Mouse (Mus musculus) retina, postnatal 1 day (tissue): ENCODE data around the gene Nubp1.
A peak's percentile ranks its signal among the peaks of the same experiment; 100 is the strongest.

Source experiments
- DNase-seq: peaks from one replicate; pipeline ENCODE4 v3.0.0-alpha.2; 2012

Nubp1 gene

DNA sequence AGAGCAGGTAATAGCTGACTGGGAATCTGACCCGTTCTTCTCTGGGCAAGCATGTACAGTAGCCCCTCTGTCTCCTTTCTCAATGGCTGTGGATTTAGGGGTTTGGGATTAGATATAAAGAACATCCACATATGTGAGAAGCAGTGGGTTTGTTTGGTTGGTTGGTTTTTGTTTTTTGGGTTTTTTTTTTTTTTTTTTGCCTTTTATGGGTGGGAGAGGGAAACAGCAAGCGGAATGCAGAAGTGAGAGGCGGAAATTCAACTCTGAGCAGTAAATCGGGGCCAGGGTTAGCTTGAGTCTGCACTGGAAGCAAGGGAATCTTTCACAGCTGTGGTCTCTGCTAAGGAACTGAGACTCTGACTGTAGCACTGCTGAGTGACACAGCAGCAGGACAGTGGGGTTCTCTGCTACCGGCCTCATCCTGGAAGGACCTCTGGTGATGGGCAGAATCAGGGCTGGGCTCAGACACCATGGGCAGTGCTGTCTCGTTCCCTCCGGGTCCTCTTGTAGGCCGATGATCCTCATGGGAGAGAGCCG is 6.0 kb downstream of the Nubp1 start:
- DNase-seq: no peak

DNA sequence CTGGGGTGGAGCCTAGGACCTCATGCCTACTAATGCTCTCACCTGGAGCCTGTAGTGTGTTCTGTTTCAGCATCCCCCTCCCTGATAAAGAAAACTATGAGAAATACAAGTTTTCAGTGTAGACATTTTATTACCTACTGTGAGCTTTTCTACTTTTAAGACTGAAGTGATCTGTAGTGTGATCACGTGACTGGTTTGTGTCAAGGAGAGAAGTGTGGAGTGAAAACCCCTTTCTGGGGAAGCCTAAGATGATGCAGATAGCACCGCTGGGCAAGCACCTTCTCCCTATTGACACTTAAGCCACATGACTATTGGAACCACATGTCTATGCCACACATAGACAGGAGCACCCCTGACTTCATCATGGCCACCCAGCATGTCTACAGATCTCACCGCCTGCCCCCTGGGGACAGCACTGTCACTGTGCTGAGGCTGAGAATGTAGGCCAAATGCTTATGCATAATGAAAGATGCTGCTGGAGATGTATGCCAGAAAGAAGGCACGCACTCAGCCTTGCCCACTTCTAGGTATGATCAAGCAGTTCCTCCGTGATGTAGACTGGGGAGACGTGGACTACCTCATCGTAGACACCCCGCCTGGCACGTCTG is 8.8 kb downstream of the Nubp1 start:
- DNase-seq: peak; percentile 17

DNA sequence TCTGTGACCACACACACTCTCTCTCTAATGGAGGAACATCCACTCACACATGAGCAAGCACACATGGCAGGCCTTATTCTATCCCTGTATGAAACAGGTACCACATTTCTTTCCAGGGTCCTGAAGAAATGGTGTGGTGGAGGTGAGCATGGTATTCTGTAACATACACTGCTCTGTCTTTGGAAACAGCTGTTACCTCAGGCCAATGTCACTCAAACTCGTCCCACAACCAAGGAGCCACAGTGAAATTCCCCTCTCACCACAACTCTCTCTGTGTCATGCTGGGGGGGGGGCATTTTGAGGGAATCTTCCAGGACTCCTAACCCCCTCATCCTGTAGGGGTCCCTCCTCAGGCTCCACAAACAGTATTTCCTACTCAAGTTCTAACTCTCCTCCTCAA is 20.2 kb downstream of the Nubp1 start:
- DNase-seq: no peak

DNA sequence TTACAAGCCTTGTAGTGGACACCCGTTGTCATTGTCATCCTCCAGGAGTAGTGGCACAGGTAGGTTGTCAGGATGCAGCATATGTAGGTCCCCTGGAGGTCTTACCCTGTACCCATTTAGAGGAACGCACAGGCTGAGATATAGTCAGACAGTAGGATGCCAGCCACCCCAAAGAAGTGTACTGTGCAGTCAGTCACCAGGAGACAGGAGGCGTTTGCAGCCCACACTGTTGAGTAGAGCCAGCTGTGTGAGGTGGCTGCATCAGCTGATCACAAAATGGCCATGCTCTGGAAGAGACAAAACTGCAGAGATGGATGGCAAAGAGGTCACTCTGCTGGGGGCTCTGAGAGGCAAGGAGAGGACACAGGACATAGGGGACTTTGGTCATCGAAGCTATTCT is 20.6 kb downstream of the Nubp1 start:
- no peak for DNase-seq

DNA sequence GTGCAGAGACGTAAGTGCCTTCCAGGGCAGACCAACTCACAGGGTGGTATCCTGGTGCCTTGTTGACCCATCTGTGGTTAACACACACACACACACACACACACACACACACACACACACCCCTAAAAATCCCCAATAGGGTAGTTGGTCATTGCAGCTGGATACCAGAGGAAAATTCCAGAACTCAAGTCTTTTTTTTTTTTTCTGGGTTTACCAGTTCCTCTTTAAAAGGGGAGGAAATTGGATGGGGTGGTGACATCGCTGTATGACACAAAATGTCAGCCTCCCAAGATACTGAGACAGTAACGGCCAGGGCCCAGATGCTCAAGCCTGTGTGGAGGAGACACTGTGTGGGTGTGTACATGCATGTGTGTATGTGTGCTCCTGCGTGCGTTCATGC is 21.6 kb downstream of the Nubp1 start:
- DNase-seq: no peak

DNA sequence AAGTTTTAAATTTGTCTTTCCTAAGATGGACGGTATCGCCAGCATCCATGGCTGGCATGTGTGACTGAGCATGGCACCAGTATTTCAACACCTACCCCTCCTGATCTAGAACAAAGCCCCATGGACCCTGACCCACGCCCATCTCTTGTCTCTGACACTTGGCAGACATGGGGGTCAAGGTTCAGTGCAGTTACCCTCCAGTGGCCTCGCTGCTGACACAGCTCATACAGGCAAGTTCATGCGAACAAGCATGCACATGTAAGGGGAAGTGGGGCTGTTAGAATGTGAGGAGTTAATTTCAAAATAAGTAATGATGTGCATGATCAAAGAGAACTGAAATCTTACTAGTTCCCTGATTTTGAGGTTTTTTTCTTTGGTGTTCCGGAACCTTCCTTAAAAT is 24.4 kb downstream of the Nubp1 start:
- DNase-seq: no peak

DNA sequence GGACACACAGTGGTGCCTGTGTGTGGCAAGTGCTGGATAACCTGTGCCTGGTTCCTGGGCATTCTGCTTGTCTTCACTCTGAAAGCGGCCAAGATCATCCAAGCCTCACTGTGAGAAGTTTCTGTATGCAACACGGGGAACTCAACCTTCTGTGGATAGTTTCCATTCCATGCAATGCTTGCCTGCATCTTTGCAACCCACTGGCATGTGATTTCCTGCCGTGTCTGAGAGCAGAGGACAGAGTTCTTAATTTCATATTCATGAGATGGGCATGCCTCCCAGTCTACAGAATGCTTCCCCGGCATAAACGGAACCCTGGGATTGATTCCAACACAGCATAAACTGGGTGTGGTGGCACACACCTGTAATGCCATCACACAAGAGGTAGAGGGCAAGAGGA is 26.3 kb downstream of the Nubp1 start:
- DNase-seq: no peak

DNA sequence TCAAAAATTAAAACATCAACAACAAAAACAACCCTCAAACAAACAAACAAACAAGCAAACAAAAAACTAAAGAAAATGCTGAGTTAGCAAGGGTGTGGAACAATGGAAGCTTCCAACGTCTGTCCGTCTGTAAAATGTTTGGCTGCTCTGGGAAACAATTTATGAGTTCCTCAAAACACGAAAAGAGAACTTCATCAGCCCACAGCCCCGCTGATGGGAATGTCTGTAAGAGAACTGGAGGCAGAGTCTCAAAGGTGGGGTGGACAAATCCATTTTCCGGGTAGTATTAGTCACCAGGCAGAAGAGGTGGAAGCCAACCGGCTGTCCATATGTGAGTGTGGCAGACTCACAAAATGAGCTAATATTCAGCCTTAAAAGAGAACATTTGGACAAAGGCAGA is 29.6 kb downstream of the Nubp1 start:
- no peak for DNase-seq

DNA sequence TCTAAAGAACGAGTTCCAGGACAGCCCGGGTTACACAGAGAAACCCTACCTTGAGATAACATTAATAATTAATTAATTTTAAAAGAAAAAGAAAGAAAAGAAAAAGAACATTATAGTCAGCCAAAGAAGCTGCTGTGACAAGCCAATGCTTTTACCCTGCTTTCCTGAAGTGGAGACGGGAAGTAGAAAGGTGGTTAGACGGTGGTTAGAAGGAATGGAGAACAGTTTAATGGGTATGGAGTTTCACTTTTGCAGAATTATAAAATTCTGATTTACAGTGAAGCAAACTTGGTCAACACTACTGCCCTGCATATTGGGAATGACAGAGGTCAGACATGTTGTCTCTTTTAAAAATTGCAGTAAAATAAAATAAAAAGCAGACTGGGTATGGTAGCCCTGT is 30.0 kb downstream of the Nubp1 start:
- no peak for DNase-seq

DNA sequence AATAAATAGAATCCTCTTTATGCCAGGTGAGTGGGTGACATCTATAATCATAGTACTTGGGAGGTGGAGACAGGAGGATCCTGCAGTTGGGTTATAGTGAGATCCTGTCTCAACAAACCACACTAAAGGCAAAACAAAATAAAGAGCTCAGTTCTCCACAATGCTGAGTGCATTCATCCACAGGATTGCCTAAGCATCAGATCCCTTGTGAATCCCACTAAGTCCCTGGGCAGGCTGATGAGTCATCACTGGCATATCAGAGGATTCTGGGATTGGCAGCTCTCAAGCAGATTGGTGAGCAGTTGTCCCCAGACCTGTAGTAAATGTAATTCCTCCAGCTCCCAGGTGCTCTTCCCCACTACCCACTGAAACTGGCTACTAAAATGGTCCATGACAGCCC is 32.0 kb downstream of the Nubp1 start:
- DNase-seq: no peak

DNA sequence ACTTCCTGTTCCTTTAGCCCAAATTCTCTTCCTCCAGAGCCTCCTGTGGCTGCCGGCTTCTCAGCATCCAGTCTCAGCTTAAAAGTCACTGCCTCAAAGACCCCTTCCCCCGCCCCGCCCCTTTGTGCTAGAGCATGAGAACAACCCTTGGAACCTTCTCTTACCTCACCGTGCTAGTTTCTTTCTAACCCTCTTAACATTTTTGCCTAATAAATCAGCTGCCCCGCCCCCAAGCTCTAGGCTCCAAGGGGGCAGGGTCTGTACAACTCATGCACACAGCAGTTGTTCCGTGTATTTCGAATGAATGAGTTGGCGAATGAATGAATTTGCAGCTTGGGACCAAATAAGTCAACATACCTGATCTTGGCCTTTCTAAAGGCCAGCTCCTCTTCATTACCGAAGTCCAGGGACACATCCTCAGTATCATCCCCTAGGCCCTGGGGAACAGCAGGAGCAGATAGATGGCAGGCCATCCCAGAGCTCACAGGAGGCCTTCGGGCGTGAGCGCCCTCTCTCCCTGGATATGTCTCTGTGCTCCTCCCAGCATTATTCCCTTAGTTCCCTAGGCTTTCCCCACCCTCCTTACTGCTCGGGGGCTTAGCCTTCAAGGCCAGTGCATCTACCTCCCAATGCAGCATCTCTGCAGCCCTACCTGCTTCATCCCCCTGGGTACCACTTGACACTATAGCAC is 35.0 kb downstream of the Nubp1 start:
- peak; percentile 48 for DNase-seq

DNA sequence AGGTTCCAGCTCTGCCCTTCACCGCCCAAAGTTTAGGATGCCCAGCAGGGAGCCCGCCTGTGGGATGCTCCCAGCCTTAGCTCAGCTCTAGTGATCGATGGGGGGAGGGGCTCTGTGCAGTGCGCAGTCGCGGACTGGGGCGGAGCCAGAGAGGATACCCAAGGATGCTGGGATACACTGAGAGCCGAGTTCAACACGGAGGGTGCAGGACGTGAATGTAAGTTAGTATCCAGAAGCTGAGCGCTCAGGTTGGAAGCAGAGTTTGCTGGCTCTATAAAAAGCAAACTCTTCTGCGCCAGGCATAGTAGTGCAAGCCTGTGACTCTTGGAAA is 35.5 kb downstream of the Nubp1 start, which contains the start of gene Tvp23a:
TSS of gene Tvp23a (minus strand) at position 99 of the 331 bp plus-strand sequence.
- DNase-seq: peak; percentile 90

DNA sequence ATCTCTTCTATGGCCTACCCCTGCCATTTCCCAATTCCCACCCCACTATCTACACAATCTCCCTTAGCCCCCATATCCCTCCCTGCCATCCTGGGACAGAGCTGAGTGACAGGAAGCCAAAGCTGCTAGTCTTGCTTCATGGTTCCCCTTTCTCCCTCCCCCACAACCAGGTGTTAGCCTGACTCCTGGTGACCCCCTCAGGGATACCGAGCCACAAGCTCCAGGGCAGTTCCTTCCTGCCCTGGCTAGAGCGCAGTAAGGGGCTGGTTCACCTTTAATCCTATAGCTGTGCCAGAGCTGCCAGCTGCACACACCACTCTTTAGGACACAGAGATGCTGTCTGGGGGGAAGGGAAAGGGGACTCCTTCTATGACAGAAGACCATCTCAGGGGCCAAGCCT is 36.0 kb downstream of the Nubp1 start:
- peak; percentile 6 for DNase-seq

DNA sequence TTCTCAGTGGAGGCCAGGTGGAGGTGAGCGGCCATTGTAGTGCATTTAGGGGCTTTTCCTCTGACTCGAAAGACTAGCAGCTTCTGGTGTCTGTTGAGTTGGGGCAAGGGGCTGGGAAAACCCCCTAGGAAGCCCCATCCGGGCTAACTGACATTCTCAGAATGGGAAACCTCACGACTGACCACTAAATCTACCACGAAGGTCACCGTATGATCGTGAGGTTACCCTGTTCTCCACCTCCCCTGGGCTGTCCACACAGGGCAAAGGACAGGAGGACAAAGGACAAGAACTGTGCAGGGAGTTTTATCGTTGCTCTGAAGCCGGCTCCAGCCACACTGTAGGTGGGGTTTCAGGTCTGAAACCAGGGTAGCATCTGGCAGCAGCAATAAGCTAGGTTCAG is 37.2 kb downstream of the Nubp1 start:
- no peak for DNase-seq

DNA sequence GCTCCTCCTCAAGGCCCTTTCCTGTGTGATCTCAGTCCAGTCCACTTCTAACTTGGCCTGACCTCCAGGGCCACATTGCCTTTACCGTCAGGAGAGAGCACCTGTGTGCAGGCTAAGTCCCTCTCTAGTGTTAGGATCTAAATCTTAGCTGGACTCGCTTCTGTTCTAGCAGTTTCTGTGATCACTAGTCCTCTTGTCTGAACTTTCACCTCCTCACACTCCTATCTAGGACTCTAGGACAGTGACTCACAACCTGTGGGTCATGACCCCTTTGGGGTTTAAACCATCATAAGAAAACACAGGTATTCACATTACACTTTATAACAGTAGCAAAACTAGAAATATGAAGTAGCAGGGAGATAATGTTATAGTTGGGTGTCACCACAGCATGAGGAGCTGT is 40.2 kb downstream of the Nubp1 start:
- DNase-seq: no peak

DNA sequence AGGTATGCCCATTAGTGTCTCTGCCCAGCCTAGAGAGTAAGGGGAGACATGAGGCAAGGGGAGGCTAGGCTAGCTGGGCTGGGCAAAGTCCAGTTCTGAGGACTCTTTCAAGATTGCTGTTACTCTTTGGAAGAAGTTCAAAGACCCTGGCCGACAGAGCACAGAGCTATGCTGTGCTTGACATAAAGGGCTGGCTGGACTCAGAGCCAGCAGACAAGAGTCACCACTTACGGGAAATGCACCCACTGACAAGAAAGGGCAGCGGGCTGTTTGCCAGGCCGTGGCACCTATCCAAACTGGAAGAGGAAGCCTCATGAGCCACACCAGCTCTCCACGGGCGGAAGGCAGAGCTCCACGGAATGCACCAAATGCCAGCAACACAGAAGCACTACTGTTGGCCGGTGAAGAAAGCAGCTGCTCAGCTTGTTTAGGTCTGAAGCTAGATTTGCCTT is 40.7 kb downstream of the Nubp1 start:
- DNase-seq: peak; percentile 39

DNA sequence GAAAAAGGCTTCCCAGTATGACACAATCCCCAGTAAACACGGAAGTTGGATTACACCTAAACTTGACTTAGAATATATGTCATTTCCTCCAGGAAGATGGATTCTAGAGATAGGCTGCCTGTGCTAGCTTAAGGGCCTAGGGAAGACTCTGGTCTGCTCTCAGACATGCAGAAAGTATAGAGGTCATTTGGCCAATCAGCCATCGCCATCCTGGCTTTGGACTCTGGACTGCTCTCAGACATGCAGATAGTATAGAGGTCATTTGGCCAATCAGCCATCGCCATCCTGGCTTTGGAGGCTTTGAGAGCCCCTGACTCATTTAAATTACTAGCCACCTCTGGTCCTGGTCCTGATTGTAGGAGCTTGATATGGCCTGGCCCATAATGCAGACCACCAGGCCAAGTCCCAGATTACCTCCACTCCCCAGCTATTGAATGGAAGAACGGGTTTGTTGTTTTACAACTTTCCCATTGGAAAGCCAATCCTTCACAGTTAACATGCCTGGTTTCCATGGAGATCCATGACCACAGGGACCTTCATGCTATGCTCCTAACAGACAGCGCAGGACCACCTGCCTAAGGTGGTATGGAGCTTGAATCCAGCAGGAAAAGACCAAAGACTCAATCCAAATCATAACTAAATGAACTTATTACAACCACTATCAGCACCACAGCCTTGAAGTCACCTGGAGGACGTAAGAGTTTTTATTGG is 42.3 kb downstream of the Nubp1 start:
- no peak for DNase-seq

DNA sequence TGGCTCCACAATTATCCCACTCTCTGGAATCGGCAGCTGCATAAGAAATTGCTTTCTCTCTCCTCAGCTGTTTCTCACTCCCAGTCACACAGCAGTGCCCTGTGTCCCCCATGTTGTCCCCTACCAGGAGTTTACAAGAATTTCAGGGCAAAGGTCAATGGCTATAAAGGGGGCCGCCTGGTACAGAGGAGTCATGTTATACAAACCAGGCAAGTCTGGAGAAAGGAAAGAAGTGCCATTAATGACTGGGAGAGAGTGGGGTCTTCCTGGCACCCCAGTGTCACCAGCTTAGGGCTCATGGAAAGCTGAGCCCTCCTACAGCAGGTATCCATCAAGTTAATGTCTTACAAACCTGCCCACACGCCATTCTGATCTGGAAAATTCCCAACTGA is 42.8 kb downstream of the Nubp1 start:
- DNase-seq: no peak

DNA sequence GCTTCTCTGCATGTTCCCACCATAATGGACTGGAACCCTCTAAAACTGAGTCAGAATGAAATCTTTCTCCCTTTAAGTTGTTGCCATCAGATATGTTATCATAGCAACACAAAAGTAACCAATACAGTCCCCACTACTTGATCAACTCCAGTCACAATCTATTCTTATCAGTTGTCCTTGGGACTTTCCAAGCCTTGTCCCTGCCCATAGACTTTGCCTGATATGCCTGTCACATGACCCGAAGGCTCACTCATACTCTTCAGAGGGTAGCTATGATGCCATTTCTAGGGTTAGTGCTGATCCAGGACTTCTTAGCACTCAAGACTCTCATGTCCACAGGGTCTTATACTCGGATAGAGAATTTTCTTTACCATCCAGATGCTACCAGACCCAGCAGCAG is 48.4 kb downstream of the Nubp1 start:
- no peak for DNase-seq

DNA sequence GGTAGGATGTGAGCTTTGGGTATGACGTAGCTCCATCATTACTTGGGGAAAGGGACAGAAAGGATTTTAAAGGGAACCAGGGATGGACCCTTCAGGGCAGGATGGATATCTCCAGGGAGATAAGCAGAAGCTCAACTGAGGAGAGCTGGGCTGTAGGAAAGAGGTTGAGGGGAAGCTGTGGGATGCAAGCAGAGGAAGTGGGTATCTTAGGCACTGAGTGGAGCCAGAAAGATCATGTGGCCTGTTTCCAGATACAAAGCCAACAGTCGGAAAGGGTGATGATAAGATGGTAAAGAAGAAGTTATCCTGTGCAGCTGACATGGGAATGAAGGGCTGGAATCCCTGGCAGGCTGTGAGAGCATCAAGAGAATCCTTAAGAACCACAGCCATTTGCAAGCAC is 49.4 kb downstream of the Nubp1 start:
- DNase-seq: no peak

DNA sequence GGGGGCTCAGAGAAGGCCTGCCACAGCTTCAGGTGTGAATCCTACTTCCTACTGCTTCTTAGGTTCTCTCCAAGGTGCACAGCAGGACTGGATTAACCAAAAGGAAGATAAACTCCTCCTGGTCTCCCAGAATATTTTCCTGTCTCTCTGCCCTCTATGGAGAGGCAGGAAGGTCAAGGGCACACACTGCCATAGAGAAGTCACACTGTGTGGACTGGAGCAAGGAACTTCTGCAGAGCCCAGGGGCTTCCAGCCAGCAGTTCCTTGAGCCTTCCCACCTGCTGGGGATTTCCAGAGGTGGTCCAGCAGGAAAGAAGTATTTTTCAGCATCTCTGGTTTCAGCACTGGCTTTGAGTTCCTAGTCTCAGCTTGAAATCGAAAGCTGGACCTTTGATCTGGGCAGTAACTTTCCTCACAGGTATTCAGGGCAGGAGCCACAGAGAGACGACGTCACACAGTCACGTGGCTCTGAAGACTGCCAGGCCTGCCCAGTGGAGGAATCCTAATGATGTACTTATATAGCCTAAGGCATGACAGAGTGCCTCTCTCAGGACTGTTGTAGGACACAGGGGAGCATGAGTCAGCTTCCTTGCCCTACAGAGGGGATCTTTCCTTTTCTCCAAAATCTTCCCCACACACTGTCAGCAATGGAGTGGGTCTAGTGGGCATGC is 53.4 kb downstream of the Nubp1 start:
- DNase-seq: no peak

DNA sequence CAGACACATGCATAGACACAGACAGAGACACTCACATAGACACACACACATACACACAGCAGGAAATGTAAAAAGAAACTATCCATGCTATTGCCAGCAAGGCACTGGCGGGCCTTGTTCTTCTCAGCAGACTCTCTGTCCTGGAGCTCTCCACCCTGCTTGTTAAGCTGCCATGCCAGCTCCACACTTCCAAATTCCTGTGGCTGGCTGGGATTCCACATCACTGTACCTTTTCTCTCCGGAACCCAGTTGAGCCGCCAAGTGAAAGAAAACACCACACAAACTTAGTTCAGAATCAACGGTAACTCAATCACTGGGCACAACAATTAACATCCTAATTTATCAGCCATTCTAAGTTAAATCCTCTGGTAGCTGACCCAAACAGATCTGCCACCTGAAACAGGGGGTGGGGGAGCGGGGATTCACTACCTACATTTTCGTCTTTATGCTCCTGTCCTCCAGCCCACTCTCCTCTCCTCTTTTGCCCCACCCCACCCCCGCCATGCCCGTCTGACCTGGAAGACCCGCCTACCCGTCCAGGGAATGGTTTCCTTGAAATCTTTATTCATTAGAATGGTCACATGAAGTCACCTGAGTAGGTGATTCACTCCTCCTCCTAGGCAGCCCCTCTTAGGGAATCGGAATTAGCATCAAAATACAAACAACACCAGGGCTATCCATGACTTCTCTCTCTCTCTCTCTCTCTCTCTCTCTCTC is 55.8 kb downstream of the Nubp1 start:
- DNase-seq: no peak

DNA sequence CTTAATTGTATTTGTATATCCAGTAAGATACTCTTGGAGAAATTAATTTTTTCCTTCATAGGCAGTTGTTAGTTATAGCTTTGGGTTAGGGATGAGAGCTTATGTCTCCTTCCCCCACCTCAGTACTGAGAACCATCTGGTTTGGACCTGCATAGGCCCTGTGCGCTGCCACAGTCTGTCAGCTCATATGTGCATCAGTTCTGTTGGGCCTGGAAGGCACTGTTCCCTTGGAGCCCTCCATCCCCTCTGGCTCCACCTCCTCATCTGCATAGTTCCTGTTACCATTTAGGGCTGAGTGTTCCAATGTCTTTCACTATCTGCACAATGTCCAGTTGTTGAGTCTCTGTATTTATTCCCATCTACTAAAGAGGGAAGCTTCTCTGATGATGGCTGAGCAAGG is 56.5 kb downstream of the Nubp1 start:
- peak; percentile 5 for DNase-seq
